Mouse (Mus musculus) gastrocnemius, postnatal 25 days (tissue): ENCODE results near the gene Nkg7. TPM values are rescaled to one million over a fixed set of nuclear protein-coding genes. Genes with fewer than 3 reads are reported as not detected.
A peak's percentile ranks its signal among the peaks of the same experiment; 100 is the strongest.

ENCODE experiments used
- DNase-seq: peaks from one replicate; pipeline ENCODE4 v3.0.0; 2022
- total RNA-seq, 2 experiments: library from RNA; stranded (reverse); gene quantifications; 1 replicate in 1 of 2; 2 replicates in 1 of 2; pipeline ENCODE4 v1.2.3; 2021

Gene Nkg7
- total RNA-seq, 2 experiments from 2014 or later: not detected

DNA sequence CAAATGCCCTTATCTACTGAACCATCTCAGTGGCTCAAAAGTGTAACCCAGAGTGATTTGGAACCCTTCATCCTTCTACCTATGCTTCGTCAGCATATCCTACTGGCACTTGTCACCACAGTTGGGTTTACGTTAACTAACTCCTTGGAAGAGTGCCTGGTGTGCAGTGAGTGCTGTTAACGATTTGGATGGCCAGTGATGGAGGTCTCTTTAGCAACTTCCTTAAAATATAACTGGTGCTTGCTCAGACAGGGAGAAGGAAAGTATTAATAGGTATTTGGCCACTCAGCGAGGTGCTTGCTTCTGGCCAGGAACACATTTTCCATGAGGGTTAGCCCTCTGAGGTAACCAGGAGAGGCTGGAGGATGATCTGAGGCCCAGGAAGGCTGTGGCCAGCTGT, 10.9 kb downstream of the Nkg7 start:
- DNase-seq: no peak

DNA sequence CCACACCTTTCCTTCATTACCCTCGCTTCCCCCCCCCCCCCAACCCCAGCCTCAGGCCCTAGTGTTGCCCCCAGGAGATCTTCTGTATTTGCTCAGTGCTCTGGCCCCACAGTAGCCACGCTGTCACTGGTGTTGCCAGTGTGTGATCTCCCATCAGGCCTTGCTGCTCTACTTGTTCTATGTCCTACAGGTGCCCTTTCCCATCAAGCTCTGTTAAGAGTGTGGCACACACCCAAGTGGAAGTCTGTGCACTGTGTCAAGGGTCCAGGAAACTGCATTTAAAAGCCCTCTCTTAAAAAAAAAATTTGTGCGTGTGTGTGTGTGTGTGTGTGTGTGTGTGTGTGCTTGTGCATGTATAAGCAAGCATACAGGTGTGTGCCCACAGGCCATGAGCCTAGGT, 11.4 kb downstream of the Nkg7 start:
- DNase-seq: no peak

DNA sequence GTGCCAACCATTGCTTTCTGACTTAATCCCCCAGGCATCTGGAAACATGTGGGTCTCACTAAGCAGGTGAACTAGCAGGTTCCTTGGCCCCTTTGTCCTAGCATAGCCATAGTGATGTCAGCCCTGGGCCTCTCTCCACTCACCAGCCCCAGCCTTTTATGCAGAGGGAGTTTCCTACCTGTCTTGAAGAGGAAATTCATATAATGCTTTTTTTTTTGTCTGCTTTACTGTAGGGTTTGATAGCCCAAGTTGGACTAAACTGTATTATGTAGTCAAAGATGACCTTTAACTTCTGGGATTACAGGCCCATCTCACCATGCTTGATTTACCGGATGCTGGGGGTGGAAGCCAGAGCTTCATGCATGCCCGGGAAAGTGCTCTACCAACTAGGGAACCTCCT, 12.9 kb downstream of the Nkg7 start:
- no peak for DNase-seq

DNA sequence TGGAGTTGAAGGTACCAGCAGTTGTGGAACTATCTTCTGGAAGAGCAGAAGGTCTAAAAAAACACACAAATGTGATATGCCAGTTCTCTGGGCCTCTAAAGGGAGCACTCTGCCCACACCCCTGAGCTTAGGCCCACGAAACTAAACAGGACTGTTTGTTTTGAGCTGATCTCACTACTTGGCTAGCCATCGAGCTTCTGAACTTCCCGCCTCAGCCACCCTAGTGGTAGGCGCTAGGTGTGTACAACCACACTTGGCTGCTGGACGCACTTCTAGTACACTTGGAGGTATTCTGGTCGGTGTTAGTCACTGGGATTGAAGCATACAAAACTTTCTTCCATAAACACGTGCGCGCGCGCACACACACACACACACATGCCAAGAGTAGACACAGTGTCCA, 14.9 kb downstream of the Nkg7 start:
- DNase-seq: no peak

DNA sequence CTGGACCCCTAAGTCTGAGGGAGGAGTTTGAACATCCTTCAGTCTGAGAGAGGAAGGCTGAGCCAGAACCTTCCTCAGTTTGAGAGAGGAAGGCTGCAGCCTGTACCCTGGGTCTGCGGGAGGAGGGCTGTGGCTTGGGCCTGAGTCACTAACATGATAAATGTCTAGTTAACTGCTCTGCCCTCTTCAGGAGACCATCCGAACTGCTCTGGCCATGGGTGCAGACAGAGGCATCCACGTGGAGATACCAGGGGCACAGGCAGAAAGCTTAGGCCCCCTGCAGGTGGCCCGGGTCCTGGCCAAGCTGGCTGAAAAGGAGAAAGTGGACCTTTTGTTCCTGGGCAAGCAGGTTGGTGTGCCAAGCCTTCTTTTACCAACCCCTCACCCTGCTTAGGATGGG, 15.7 kb downstream of the Nkg7 start:
- DNase-seq: no peak

DNA sequence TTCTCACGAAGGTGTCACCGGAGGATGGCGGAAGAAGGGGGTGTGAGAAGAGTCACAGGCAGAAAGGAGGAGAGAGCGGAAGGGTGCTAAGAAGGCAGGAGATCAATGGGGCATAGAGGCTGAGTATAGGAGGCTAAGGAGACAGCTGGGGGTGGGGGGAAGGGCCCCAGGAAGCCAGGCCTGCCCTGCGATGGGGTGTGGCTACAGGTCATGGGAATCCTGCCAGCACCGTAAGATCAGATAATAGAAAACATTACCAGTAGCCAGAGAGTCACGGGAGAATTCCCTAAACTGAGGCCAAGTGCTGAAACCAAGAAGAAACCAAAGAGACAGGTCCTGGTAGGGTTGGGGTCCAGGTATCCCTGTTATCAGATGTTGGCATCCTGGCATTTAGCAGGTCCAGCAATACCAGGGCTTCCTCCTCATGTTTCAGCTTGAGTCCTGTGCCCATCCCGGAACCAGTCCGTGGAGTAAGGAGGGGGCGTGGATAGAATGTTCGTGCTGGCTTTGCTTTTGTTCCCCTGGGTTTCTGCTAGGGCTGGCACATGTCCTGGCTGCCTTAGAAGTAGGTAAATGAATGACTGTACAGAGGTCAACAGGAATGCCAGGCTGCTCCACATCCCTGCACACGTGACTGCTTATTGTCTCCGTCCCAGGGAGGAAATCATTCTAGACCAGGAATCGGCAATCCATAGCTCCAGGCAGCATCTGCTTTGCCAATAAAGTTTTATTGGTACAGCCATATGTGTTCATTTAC, 16.9 kb downstream of the Nkg7 start:
- DNase-seq: no peak

DNA sequence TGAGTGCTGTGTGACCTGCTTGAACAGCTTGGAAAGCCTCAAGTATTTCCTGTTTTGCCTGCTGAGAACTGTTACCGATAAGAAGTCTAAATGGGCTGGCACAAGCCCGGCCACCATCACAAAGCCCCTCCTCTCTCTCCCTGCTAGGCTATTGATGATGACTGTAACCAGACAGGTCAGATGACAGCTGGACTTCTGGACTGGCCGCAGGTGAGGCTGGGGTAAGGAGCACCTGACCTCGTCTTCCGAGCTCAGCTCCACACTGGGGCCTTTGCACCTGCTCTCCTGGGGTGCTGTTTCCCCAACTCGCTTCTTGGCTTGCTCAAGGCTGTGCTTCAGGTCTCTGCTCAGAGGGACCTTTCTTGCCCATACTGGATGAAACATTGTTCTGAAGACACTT, 17.5 kb downstream of the Nkg7 start:
- no peak for DNase-seq

DNA sequence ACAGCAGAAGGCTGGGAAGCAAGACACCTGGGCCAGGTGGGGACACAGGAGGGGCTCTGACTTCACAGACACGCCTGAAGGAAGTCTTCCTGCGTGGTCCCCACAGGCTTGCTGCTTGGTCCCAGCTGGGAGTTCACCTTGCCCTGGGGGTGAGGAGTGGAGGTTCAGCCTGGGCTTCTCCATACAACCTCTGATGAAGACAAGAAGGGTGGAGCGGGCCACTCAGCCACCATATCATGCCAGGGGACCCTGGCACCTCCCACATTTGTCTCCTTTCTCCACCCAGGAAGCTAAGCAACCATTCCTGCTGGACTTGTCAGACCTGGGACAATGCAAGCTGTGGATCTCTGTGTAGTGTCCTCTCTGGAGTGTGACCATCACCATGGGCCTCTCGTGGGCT, 26.0 kb downstream of the Nkg7 start, which contains the start of gene Vsig10l:
TSS of gene Vsig10l (plus strand) at position 301 of the 400 bp plus-strand sequence.
- DNase-seq: no peak

DNA sequence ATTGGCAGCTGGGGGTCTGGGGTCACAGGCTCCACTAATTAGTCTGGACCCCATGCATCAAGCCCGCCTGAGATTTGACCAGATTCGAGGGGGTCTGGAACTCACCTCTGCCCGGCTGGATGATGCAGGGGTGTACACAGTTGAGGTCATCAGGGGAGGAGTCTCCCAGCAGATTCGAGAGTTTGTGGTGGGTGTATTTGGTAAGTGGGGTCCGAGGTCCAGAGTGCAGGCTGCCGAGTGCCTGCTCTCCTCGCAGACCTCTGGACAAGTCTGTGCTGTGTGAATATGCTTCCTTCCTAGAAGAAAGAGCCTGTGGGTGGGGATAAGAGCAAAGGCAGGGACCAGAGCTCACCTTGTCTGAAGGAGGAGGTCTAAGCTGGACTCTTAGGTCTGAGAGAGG, 27.1 kb downstream of the Nkg7 start:
- no peak for DNase-seq

DNA sequence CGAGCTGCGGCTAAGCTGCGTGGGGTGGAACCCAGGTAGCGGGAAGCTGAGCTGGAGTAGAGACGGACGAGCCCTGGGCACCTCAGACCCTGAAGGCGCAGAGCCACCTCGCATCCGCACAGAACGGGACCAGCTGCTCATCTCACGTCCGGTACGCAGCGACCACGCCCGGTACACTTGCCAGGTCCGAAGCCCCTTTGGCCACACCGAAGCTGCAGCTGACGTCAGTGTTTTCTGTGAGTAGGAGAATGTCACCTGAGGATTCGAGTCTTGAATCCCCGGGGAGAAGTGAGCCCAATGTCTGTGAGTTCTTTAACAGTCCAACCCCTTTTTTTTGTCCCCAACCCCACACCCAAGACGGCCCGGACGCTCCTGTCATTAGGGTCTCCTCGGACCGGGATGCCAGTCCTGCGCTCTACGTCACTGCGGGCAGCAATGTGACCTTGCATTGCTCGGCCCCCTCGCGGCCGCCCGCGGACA, 28.0 kb downstream of the Nkg7 start:
- DNase-seq: no peak

DNA sequence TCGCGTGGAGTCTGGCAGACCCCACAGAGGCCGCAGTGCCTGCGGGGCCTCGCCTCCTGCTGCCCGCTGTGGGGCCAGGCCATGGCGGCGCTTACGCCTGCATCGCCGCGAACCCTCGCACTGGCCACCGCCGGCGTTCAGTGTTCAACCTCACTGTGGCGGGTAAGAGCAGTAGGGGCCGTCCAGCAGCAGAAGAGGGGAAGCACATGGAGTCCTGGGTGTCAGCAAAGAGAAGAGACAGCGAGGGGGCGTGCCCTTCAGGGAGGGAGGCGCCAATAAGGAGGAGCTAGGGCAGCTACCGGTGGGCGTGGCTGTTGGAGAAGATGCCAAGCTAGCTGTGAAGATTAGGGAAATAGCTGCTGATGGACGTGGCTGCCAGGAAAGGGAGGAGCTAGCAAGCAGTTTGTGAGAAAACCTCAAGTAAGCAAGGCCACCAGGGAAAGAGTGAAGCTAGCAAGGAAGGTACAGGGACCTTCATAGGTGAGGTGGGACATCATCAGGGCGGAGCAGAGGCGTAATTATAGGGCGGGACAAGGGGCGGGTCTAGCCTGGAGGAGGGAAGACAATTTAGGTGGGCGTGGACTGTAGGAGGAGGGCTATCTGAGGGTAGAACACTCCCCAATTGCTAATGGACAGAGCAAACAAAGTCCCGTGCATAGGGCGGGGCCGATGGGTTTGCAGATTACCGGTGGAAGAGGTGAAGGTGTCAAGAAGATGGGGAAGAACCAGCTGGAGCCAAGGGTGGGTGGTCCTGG, 28.6 kb downstream of the Nkg7 start:
- peak; percentile 80 for DNase-seq

DNA sequence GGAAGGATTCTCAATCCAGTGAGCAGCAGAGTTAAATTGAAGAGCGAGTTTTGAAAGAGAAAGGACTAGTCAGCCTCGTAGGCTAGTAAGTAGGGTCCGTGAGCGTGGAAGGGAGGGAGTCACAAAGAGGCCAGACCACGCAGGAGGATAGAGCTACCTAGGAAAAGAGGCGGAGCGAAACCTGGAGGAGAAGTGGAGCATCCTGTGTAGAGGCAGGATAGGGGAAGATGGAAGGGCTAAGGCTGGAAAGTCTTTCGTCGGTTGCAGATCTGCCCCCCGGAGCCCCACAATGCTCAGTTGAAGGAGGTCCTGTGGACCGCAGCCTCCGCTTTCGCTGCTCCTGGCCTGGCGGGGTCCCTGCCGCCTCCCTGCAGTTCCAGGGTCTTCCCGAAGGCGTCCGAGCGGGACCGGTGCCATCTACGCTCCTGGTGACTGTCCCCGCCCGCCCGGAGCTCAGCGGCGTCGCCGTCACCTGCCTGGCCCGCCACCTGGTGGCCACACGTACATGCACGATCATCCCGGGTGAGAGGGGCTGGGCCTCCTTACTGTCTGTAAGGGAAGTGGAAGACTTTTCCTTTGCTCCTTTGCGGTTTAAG, 29.3 kb downstream of the Nkg7 start:
- DNase-seq: peak; percentile 70

DNA sequence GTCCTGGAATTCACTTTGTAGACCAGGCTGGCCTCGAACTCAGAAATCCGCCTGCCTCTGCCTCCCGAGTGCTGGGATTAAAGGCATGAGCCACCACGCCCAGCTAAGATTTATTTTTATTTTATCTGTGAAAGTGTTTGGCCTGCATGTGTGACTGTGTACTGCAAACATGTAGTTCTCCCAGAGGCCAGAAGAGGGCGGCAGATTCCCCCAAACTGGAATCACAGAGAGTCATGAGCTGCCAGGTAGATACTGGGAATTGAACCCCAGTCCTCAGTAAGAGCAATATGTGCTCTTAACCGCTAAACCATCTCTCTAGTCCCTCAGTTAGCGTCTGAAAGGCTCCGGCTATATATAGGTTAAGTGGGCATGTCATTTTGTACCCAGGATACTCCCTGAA, 33.5 kb downstream of the Nkg7 start:
- no peak for DNase-seq

DNA sequence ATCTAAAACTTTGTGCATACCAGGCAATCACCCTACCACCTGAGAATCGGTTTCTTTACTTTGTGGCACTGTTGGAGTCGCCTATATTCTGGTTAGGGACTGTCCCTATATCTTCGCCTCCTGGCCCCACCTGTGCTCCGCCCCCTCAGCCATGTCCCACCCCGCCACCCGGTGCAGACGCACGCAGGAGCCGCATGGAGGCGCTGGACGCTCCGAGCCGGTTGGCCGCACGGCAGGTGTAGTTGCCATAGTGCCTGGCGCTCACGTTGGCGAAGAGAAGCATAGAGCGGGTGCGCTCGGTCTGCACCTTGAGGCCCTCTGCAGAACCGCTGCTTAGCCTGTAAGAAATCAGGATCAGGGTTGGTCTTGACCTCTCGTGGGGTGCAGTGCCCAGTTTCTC, 38.8 kb downstream of the Nkg7 start:
- no peak for DNase-seq

DNA sequence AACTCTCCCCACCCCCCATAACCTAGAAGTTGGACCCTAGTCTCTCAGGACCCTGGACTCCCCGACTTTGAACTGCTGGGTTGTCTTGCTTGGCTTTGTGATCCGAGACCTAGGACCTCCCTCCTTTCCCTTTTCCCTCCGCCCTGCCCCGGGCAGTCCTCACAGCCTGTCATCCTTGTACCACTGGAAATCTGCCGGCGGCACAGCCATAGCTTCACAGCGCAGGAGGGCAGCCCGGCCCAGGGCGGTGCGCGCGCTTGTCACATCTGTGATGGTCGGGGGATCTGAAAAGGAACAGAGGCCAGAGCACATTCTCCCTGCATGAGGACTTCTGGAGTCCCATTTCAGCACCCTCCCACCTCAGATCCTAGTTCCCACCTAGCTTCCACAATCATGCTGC, 39.5 kb downstream of the Nkg7 start:
- no peak for DNase-seq

DNA sequence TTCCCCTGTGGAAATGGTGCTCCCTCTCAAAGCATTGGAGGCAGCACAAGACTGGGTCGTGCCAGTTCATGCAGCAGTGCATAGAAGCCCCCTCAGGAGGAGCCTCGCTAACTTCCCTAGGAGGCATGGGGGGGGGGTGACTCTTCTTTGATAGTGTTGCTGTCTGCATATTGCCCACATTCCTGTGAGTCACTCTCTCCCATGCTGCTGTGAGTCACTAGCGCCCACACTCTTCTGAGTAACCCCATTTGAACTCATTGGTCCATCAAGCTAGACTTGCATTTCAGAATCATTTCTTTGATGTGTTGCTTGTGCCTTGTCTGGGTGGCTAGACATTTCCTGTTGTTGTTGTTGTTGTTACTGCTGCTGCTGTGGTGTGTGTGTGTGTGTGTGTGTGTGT, 44.3 kb downstream of the Nkg7 start:
- no peak for DNase-seq

DNA sequence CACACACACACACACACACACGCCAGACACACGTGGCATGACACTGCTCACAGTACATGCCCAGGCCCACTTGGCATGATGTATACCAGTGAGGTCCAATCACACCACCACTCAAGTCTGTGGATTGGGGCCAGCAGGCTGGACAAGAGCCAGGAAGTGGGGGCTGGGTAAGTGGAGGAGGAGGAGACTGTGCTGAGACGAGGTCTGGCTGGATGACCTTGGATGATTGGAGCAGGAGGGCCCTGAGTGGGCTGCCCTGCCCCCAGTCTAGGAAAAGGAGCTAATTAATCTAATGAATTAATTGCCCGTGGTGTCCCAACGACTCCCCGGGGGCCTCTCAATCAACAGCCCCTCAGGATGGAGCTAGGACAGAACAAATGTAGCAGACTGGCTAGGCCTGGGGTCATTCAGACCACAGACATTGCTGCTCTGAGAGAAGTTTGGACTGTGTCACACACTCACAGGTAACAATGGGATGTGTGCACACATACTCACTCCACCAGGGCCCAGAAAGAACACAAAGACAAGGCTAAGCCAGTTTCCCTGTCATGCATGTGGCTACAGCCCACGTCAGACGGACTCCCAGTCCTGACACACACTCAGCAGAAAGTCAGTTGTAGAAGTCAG, 45.3 kb downstream of the Nkg7 start:
- DNase-seq: no peak

DNA sequence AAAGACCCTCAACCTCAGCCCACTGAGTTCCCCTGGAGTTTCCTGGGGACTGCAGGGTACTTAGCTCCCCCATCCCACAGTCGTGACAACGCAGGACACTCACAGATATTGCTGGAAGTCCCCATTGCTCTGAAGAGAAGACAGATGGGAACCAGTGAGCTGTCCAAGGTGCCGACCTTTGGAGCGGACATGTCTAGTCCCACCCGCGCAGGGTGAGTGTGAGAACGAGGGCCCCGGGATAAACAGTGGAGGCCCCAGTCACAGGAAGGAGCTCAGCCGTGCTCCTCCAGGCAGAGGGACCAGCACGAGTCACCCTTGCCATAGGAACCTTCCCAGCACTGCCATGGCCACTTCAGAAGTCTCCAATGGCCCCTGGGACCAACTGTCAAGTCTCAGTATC, 46.4 kb downstream of the Nkg7 start:
- no peak for DNase-seq
